In genomic region chr7:111249606-111250005, GRCm38 (mm10) we compare ENCODE assay signal across 9 mouse cellular contexts.
DNase-seq lines count a peak whose midpoint lies in the region; ATAC-seq and TF ChIP-seq lines count a peak whose summit lies in the region.
"Had no signal": no experiment of that assay in that cellular context is flagged by ENCODE, and none has a peak within 500 bp of the region (broad histone marks: within the 10 kb centered on the region; RNA-seq: fewer than 3 reads in every experiment).

No protein-coding gene starts in this region.

- H3K4me1 ChIP-seq in kidney, embryonic 15.5 days = no peaks in the 10 kb centered on the region
- H3K4me1 ChIP-seq in forebrain, embryonic 15.5 days = peaks cover 5% of the 10 kb centered on the region; the same call in 1 of the 2 replicates
- no peaks in the 10 kb centered on the region for H3K4me1 ChIP-seq in hindbrain, postnatal 0 days (ENCODE audit: insufficient read depth, low read length)
- H3K4me1 ChIP-seq in neural tube, embryonic 12.5 days = no peaks in the 10 kb centered on the region
- H3K4me1 ChIP-seq in testis, adult 2 months (ENCODE audit: control insufficient read depth, insufficient read depth, low read length) = no peaks in the 10 kb centered on the region
- H3K4me1 ChIP-seq: embryonic facial prominence, embryonic 12.5 days had no signal

- H3K4me2 ChIP-seq in kidney, embryonic 15.5 days = no peak overlapping the region
- no peak overlapping the region for H3K4me2 ChIP-seq in forebrain, embryonic 15.5 days (replicated peaks)
- H3K4me2 ChIP-seq in hindbrain, postnatal 0 days (ENCODE audit: low read depth, low read length) = no peak overlapping the region
- H3K4me2 ChIP-seq in neural tube, embryonic 12.5 days (replicated peaks) = no peak overlapping the region
- H3K4me2 ChIP-seq: embryonic facial prominence, embryonic 12.5 days had no signal

- 34% methylated on average over 5 of the region's 5 CpGs for whole genome bisulfite sequencing in kidney, embryonic 15.5 days
- WGBS in forebrain, embryonic 15.5 days = 29% methylated on average over 5 of the region's 5 CpGs
- 31% methylated on average over 5 of the region's 5 CpGs for WGBS in hindbrain, postnatal 0 days
- WGBS in neural tube, embryonic 12.5 days = 29% methylated on average over 5 of the region's 5 CpGs

- intact Hi-C loops in left cerebral cortex, postnatal 4 days (cut with DNase I) = no loop called here

- H3K9ac ChIP-seq in kidney, embryonic 15.5 days = no peak overlapping the region
- H3K9ac ChIP-seq in forebrain, embryonic 15.5 days (replicated peaks) = no peak overlapping the region
- no peak overlapping the region for H3K9ac ChIP-seq in hindbrain, postnatal 0 days (replicated peaks; ENCODE audit: low read length)
- no peak overlapping the region for H3K9ac ChIP-seq in neural tube, embryonic 12.5 days
- H3K9ac ChIP-seq: embryonic facial prominence, embryonic 12.5 days had no signal

- no peak for ATAC-seq in kidney, embryonic 15.5 days (replicated peaks; ENCODE audit: low FRiP score)
- peak; percentile 63 for ATAC-seq in forebrain, embryonic 15.5 days (replicated peaks)
- 0 out of 2 replicates have a peak, but pooled peaks have one; percentile 24 for ATAC-seq in hindbrain, postnatal 0 days
- peak; percentile 66 for ATAC-seq in neural tube, embryonic 12.5 days (ENCODE audit: low FRiP score, low read depth)

- no peak overlapping the region for H3K4me3 ChIP-seq in kidney, embryonic 15.5 days (replicated peaks)
- H3K4me3 ChIP-seq in forebrain, embryonic 15.5 days = no peak overlapping the region
- H3K4me3 ChIP-seq in hindbrain, postnatal 0 days (ENCODE audit: low read length) = no peak overlapping the region
- H3K4me3 ChIP-seq in neural tube, embryonic 12.5 days = no peak overlapping the region
- H3K4me3 ChIP-seq in testis, adult 2 months (ENCODE audit: control insufficient read depth, low read depth, low read length) = peak overlapping the region; percentile 53
- H3K4me3 ChIP-seq: embryonic facial prominence, embryonic 12.5 days had no signal

- no peaks in the 10 kb centered on the region for H3K9me3 ChIP-seq in kidney, embryonic 15.5 days (replicated peaks)
- H3K9me3 ChIP-seq in forebrain, embryonic 15.5 days = no peaks in the 10 kb centered on the region
- H3K9me3 ChIP-seq in hindbrain, postnatal 0 days (ENCODE audit: low read length) = no peaks in the 10 kb centered on the region
- no peaks in the 10 kb centered on the region for H3K9me3 ChIP-seq in neural tube, embryonic 12.5 days
- H3K9me3 ChIP-seq: embryonic facial prominence, embryonic 12.5 days had no signal

- H3K36me3 ChIP-seq in kidney, embryonic 15.5 days = no peaks in the 10 kb centered on the region
- no peaks in the 10 kb centered on the region for H3K36me3 ChIP-seq in forebrain, embryonic 15.5 days
- H3K36me3 ChIP-seq in hindbrain, postnatal 0 days (ENCODE audit: insufficient read depth, low read length) = no peaks in the 10 kb centered on the region
- H3K36me3 ChIP-seq in neural tube, embryonic 12.5 days = no peaks in the 10 kb centered on the region
- no peaks in the 10 kb centered on the region for H3K36me3 ChIP-seq in testis, adult 2 months (ENCODE audit: control insufficient read depth, insufficient read depth, low read length)
- H3K36me3 ChIP-seq: embryonic facial prominence, embryonic 12.5 days had no signal

- TF ChIP-seq POLR2A in testis, adult 2 months (IDR thresholded peaks at IDR 0.05; ENCODE audit: control insufficient read depth, low read depth, low read length) = no peak

- peak; percentile 85 for DNase-seq in kidney, adult 18-20 months
- DNase-seq in c-Kit-positive CD71-positive TER-119-positive erythroid progenitor cells, embryonic 14.5 days (ENCODE audit: low spot score) = peak; percentile 25
- DNase-seq in hindbrain, postnatal 0 days (ENCODE audit: low spot score) = peak; percentile 74
- peak; percentile 87 for DNase-seq in left cerebral cortex, postnatal 4 days

- H3K27ac ChIP-seq in kidney, embryonic 15.5 days = no peak overlapping the region
- no peak overlapping the region for H3K27ac ChIP-seq in forebrain, embryonic 15.5 days (replicated peaks)
- no peak overlapping the region for H3K27ac ChIP-seq in hindbrain, postnatal 0 days
- H3K27ac ChIP-seq in neural tube, embryonic 12.5 days = no peak overlapping the region
- H3K27ac ChIP-seq in testis, adult 2 months (ENCODE audit: control insufficient read depth, insufficient read depth, low read depth, low read length) = no peak overlapping the region
- H3K27ac ChIP-seq: embryonic facial prominence, embryonic 12.5 days had no signal

- no peaks in the 10 kb centered on the region for H3K27me3 ChIP-seq in kidney, embryonic 15.5 days
- H3K27me3 ChIP-seq in forebrain, embryonic 15.5 days = no peaks in the 10 kb centered on the region
- H3K27me3 ChIP-seq in hindbrain, postnatal 0 days (ENCODE audit: insufficient read depth, low read length) = no peaks in the 10 kb centered on the region
- H3K27me3 ChIP-seq in neural tube, embryonic 12.5 days (replicated peaks) = no peaks in the 10 kb centered on the region
- no peaks in the 10 kb centered on the region for H3K27me3 ChIP-seq in testis, adult 2 months (ENCODE audit: control insufficient read depth, insufficient read depth, low read length)
- H3K27me3 ChIP-seq: embryonic facial prominence, embryonic 12.5 days had no signal

- TF ChIP-seq CTCF in hindbrain, postnatal 0 days (IDR thresholded peaks at IDR 0.05; ENCODE audit: low read depth) = peak; percentile 92
- peak; percentile 91 for TF ChIP-seq CTCF in testis, adult 2 months (IDR thresholded peaks at IDR 0.05; ENCODE audit: control insufficient read depth, insufficient read depth, insufficient replicate concordance, low read depth, low read length)

Comparison
In these comparisons a context has a peak if more than half of its experiments do, and no peak if none do; other contexts are left out.
1. DNase-seq: peak in every context shown above with its lines; median percentile 87 in left cerebral cortex, postnatal 4 days; 85 in kidney, adult 18-20 months; 74 in hindbrain, postnatal 0 days; 25 in c-Kit-positive CD71-positive TER-119-positive erythroid progenitor cells, embryonic 14.5 days.